Mouse (Mus musculus): Measurements from ENCODE around the gene Olfr1287. TPM values are rescaled to one million over a fixed set of nuclear protein-coding genes. Genes with fewer than 3 reads are reported as not detected.

Gene Olfr1287
- not detected for polyA plus RNA-seq (2021)

DNA sequence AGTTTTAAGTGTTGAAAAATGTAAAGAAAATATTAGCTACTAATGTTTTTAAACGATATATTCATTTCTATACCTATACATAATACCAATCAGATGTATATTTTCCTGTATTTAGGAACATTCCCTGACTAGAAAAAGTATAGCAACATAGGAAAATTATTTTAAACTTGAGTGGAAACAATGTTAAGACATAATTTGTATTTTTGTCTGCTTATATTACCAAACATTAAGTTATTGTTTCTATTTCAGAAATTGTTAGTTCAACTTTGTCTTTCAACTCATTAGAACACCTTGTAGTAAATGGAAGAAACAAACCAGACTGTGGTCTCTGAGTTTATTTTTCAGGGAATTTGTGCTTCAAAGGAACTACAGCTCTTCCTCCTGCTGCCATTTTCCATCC lies at the start of gene Olfr1287:
Gene Olfr1287 (plus strand): TSS at position 301 of the 400 bp plus-strand sequence.
- H3K27me3 ChIP-seq, result no peaks in the 10 kb centered on the region
- no peak for ATAC-seq
- DNase-seq (ENCODE audit: low read depth, low spot score), result no peak
- ChIA-PET POLR2A (no interaction called here), CTCF (no interaction called here)
- TF ChIP-seq CTCF (IDR thresholded peaks at IDR 0.05), result no peak
- in situ Hi-C loops (cut with MboI; ENCODE audit: low pct_unique_long_range_greater_than_20kb), result no loop called here

DNA sequence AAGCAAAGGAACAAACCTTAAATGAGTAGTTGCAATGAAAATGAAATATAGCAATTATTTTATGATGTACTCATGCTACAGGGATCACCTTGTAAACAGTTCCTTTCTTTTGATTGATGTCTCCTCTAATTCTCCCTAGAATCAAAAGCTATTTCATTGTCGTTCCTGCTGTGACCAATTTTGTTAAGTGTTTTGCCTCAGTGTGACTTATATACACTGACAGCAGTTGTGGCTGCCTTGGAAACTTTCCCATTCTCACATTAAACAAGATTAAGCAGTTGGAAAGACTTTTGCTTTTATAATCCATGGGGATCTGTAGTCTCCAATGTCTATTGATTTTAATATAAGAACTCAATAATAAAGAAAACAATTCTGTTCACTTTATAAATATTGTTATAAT lies 26.0 kb upstream of the Olfr1287 start, which contains the start of gene Olfr1286:
Gene Olfr1286 (minus strand): TSS at position 185 of the 400 bp plus-strand sequence.
- in situ Hi-C loops (cut with MboI; ENCODE audit: low pct_unique_long_range_greater_than_20kb), result loop anchor here (10.0 kb wide), 1 partner anchor 88 kb away; the partner anchor contains the start of gene Olfr1282
- H3K27me3 ChIP-seq, result no peaks in the 10 kb centered on the region
- ChIA-PET POLR2A (no interaction called here), CTCF (no interaction called here)
- ATAC-seq (no peak), DNase-seq (ENCODE audit: low read depth, low spot score) (no peak)
- TF ChIP-seq CTCF (IDR thresholded peaks at IDR 0.05), result no peak

DNA sequence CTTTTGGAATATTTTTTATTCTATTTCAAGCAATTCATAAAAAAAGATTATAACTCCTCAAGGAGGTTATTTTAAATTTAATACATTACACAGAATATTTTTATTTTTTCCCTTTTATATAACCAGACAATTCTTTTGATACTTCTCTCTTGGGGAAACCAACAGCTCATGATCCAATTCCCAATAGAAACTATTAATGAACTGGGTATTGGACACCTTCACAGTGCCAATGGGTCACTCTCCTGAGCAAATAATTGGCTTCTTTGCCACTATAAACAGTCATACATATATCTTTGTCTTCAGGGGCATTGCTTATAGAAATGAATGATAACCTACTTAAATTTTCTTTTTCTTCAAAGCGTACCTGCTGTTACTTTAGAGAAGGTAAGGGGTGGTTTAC lies 24.9 kb downstream of the Olfr1287 start, which contains the start of gene Olfr1288:
Gene Olfr1288 (plus strand): TSS at position 301 of the 400 bp plus-strand sequence.
- DNase-seq (ENCODE audit: low read depth, low spot score), result no peak
- in situ Hi-C loops (cut with MboI; ENCODE audit: low pct_unique_long_range_greater_than_20kb), result loop anchor here (5.0 kb wide), 1 partner anchor 72 kb away; no protein-coding TSS in a partner anchor
- ChIA-PET POLR2A (no interaction called here), CTCF (no interaction called here)
- no peak for TF ChIP-seq CTCF (IDR thresholded peaks at IDR 0.05)
- H3K27me3 ChIP-seq, result no peaks in the 10 kb centered on the region
- no peak for ATAC-seq

DNA sequence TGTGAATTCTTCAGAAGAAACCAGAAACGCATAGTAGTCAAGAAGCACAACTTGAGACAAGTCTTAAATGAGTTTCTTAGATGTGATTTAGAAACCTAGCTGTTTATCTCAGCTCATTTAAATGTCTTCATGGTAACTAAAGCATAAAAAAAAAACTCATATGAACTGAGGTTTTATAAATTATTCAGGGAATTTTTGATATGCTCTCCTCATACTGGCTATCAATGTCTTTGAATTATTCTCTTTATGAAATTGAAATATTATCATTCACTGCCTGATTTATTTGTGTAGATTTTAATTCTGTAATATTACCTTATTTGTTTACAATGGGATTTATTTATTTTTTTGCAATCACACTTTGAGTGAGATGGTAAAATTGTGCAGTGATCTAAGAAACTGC lies 31.6 kb downstream of the Olfr1287 start, which contains the start of gene Olfr1289:
Gene Olfr1289 (plus strand): TSS at position 301 of the 400 bp plus-strand sequence.
- ATAC-seq (no peak), DNase-seq (ENCODE audit: low read depth, low spot score) (no peak)
- H3K27me3 ChIP-seq, result no peaks in the 10 kb centered on the region
- ChIA-PET POLR2A (no interaction called here), CTCF (no interaction called here)
- in situ Hi-C loops (cut with MboI; ENCODE audit: low pct_unique_long_range_greater_than_20kb), result no loop called here
- no peak for TF ChIP-seq CTCF (IDR thresholded peaks at IDR 0.05)

DNA sequence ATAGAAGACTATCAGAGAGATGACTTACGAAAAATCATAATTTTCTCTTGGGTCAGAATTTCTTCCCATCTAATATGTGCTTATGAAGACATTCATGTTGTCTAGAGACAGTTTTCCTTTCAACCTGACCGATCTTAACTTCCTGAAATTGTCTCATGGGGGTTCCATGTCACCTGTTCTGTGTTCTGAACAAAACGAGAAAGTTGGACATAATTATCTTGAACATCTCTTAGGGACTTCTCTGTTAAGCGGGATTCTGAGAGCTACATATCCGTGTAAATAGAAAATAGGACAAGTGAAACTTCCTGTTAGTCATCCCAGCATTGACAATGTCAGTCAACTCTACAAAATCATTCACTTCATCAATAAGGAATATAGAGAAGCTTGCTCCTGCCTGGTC lies 44.8 kb downstream of the Olfr1287 start, which contains the start of gene Olfr1290:
Gene Olfr1290 (minus strand): TSS at position 101 of the 400 bp plus-strand sequence.
- CTCF ChIA-PET, result no interaction called here

DNA sequence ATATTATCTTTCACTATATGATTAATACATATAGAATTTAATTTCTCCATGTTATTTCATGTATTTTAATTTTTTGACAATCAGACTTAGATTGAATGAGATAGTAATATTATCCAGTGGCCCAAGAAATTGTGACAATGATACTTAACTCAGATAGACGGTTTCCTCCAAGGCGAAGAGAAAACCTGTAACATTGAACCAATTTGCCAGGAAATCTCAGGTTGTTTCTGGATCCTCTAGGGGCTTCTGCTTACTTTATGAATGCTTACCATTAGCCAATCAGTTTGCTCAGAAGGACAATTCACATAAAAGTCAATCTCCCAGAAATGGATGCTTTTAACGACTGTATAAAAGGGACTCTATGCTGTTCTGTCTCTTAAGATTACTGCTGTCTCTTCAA lies 47.9 kb downstream of the Olfr1287 start, which contains the start of gene Olfr1291-ps1:
Gene Olfr1291-ps1 (plus strand): TSS at position 301 of the 400 bp plus-strand sequence.
- no peaks in the 10 kb centered on the region for H3K27me3 ChIP-seq
- in situ Hi-C loops (cut with MboI; ENCODE audit: low pct_unique_long_range_greater_than_20kb), result no loop called here
- ChIA-PET POLR2A (no interaction called here), CTCF (no interaction called here)
- ATAC-seq (no peak), DNase-seq (ENCODE audit: low read depth, low spot score) (no peak)
- TF ChIP-seq CTCF (IDR thresholded peaks at IDR 0.05), result no peak

More for the DNA sequence above, 44.8 kb downstream of the Olfr1287 start, which contains the start of gene Olfr1290:
- POLR2A ChIA-PET, result no interaction called here
- TF ChIP-seq CTCF (IDR thresholded peaks at IDR 0.05), result no peak
- in situ Hi-C loops (cut with MboI; ENCODE audit: low pct_unique_long_range_greater_than_20kb), result no loop called here
- ATAC-seq (no peak), DNase-seq (ENCODE audit: low read depth, low spot score) (no peak)
- no peaks in the 10 kb centered on the region for H3K27me3 ChIP-seq

Other genes starting within 250 kb of the Olfr1287 start
- gene 4930430A15Rik, start 219.5 kb upstream of the Olfr1287 start, polyA plus RNA-seq (2021), result not detected
- gene Olfr1275, start 213.9 kb upstream of the Olfr1287 start, polyA plus RNA-seq (2021), result not detected
- not detected for gene Olfr1276, start 194.6 kb upstream of the Olfr1287 start, polyA plus RNA-seq (2021)
- not detected for gene Olfr1277, start 175.0 kb upstream of the Olfr1287 start, polyA plus RNA-seq (2021)
- gene Olfr1278, start 159.0 kb upstream of the Olfr1287 start, polyA plus RNA-seq (2021), result not detected
- 1.9 TPM for gene Olfr1279, start 148.5 kb upstream of the Olfr1287 start, polyA plus RNA-seq (2021)
- gene Olfr1280, start 135.1 kb upstream of the Olfr1287 start, polyA plus RNA-seq (2021), result not detected
- gene Olfr1281, start 122.6 kb upstream of the Olfr1287 start, polyA plus RNA-seq (2021), result not detected
- gene Olfr1282, start 113.1 kb upstream of the Olfr1287 start, polyA plus RNA-seq (2021), result not detected
- gene Olfr1283, start 82.4 kb upstream of the Olfr1287 start, polyA plus RNA-seq (2021), result not detected
- gene Olfr1284, start 73.6 kb upstream of the Olfr1287 start, polyA plus RNA-seq (2021), result not detected
- not detected for gene Olfr1286, start 26.0 kb upstream of the Olfr1287 start, polyA plus RNA-seq (2021)
- not detected for gene Olfr1288, start 25.0 kb downstream of the Olfr1287 start, polyA plus RNA-seq (2021)
- not detected for gene Olfr1289, start 31.7 kb downstream of the Olfr1287 start, polyA plus RNA-seq (2021)
- gene Olfr1290, start 44.7 kb downstream of the Olfr1287 start, polyA plus RNA-seq (2021), result not detected
- not detected for gene Olfr1291-ps1, start 48.0 kb downstream of the Olfr1287 start, polyA plus RNA-seq (2021)
- gene Olfr1293-ps, start 76.1 kb downstream of the Olfr1287 start, polyA plus RNA-seq (2021), result not detected
- not detected for gene Olfr1294, start 91.1 kb downstream of the Olfr1287 start, polyA plus RNA-seq (2021)
- gene Olfr1295, start 120.5 kb downstream of the Olfr1287 start, polyA plus RNA-seq (2021), result not detected
- not detected for gene Olfr1297, start 177.4 kb downstream of the Olfr1287 start, polyA plus RNA-seq (2021)
- not detected for gene Olfr1298, start 200.1 kb downstream of the Olfr1287 start, polyA plus RNA-seq (2021)
- not detected for gene Olfr1299, start 212.3 kb downstream of the Olfr1287 start, polyA plus RNA-seq (2021)